Mouse (Mus musculus): ENCODE data around the gene Tead1. TPM values are rescaled to one million over a fixed set of nuclear protein-coding genes. Genes with fewer than 3 reads are reported as not detected.

The Tead1 gene
- total RNA-seq, 2 experiments from 2014 or later, result not detected

DNA sequence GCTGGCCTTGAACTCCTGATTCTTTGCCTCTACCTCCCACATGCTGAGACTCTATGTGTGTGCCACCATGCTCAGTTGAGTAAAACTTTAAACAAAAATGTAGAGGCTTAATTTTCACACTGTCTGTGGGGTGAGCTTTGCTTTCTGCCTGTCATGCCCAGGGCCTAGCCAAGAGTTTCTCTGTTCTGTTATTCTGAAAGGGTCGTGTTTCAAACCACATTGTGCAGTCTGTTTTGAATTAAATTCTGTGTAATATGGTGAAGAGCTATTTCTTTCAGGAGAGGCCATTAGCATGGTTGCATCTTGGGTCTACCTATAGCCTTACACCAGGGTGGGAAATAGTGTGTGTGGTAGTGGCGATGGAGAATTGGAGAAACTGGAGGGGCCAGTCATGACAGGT is 90.7 kb downstream of the Tead1 start:
- ATAC-seq (ENCODE audit: poor library complexity, severe bottlenecking), result no peak

DNA sequence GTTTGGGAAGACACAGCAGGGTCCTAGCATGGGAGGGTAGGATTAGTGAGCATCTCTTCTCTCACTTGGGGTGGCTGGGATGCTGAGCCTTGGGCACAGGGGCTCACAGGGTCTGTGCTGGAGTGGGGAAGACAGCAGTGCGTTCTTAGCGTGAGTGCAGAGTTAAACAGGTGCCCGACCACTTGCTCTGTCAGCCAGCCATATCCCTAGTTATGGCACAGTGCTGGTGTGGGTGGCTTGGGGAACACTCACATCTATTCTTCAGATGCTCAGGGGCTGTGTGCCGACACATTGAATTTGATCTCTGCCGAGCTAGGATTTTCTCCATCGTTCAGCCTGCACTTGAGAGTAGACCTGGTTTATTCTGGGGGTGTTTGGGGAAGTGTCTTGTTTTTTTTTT is 92.3 kb downstream of the Tead1 start:
- no peak for ATAC-seq (ENCODE audit: poor library complexity, severe bottlenecking)

DNA sequence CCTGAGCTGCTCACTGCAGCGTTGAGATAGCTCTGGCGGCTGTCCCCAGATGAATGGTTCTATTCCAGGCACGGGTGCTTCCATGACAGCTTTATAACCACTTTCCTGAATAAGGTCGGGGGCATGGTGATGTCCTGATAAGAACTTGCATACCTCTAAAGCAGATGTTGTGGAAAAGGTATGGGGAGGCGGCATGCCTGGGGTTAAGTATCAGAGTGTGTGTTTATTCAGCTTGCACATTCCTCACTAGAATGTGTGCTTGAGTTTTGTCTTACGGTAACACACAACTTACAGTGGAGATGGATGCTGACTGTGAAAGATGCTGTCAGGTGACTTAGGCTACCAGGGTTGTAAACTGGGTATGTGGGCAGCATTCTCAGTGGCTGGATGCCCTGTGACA is 93.7 kb downstream of the Tead1 start:
- no peak for ATAC-seq (ENCODE audit: poor library complexity, severe bottlenecking)

DNA sequence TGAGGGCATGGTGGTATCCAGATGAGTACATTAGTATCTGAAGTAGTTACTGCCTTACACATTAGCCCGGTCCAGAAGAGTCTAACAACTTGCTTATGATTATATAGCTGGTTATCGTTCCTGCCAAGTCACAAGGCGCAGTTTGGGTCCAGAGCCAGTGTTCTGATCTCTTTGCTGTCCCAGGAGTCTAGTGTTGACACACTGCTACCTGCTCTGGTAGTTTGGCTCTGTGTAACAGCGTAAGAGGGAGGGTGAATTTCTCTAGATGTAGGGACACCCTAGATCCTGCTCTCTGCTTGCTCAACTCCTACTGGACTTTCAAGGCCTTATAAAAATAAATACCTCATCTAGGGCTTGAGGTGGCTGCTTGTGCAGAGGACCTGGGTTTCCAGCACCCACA is 94.5 kb downstream of the Tead1 start:
- ATAC-seq (ENCODE audit: poor library complexity, severe bottlenecking), result no peak

DNA sequence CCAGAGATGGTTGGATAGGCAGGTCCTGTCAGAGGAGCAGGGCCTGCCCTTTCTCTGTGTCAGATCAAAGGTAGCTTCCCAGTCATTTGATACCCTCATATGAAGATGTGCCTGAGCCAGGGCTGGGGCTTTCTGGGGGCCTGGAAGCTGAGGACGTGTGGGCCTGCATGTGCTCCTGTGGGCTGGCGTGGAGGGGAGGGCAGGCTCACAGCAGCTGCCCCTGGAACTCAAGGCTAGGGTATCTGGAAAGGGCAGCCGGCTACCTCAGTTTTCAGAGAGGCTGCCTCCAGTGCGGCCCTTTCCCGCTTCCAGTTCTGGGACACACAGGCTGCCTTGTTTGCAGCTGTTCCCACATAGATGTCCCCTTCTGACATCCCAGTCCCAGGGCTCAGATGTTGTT is 96.7 kb downstream of the Tead1 start:
- ATAC-seq (ENCODE audit: poor library complexity, severe bottlenecking), result no peak

DNA sequence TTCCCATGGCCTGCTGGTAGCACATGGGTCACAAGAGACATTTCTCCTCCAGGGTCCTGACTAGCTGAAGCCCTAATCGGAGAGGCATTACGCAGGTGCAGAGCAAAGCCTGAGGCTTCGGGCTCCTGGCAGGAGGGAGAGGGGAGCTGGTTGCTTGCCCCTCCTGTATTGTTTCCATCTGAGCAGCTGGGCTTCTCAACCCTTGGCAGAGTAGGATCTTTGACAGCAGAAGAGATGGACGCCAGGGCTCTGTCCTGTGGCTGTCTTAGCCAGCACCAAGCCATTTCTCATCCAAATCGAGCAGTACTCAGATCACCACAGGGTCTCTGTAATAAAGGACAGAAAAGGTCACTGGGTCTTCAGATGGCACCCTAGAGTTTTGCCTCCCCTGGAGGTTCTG is 97.6 kb downstream of the Tead1 start:
- ATAC-seq (ENCODE audit: poor library complexity, severe bottlenecking), result no peak

DNA sequence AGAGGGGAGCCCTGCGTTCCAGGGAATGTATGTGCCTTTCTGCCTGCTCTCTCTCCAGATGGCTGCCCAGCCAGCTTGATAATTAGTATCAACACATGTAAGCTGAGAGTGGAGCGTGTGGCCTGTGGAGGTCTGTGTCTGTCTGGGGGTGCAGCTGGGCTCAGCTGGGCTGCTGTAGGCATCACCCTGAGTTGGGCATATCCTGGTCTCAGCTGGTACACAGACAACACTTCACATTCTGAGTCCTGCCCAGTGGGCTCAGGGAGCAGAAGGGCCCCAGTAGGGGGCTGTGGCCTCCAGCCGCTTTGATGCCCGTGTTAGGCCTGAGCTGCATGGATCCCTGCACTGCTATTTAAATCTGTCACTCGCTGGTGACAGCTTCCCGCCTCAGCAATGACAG is 100.5 kb downstream of the Tead1 start:
- ATAC-seq (ENCODE audit: poor library complexity, severe bottlenecking), result no peak

DNA sequence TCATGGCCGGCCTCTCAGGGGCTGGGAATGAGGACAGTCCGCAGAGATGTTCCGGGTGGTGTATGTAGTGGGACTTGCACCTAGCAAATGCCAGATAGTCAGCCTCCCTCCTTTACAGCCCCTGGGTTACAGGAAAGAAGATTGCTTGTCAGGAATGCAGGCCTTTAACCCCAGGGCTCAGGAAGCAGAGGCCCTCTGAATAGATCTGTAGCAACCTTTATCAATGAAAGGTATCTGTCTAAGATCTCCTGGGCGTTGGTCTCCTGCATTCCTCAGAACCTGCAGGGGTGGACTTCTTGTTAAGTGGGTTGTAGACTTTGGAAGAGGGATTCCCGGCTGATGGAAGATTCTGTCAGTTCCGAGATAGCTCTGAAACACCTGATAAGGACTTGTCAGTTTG is 101.8 kb downstream of the Tead1 start:
- ATAC-seq (ENCODE audit: poor library complexity, severe bottlenecking), result no peak

DNA sequence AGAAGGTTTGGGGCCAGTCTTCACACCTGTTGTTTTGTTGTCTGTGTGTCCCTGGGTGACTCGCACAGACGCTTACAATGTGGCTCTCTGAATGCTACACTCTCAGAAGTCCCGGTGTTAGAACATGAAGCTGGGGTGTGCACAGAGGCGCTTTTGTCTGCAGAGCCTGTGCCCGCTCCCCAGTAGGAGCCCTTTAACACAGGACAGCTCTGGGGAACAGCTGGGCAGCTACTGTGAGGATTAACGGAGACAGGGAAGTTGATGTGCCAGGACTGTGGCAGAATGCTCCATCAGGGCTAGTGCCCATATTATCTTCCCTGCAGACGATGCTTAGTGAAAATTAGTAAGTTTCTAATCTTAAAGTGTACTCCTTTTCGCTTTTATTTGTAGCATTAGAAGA is 102.9 kb downstream of the Tead1 start:
- ATAC-seq (ENCODE audit: poor library complexity, severe bottlenecking), result no peak

DNA sequence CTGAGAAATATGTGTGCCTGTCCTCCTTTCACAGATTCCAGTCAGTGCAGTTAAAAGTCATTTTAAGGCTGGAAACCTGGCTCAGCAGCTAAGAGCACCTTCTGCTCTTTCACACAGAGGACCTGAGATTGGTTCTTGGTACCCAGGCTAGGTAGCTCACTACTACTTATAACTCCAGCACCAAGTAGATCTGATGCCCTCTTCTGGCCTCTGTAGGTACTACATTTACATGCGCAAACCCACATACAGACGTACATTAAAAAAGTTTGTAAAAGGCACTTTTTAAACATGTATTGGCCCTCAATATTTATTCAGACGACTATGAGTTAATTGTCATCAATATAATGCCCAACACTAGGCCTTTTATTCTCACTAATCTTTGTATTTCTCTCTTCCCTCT is 105.2 kb downstream of the Tead1 start:
- no peak for ATAC-seq (ENCODE audit: poor library complexity, severe bottlenecking)

DNA sequence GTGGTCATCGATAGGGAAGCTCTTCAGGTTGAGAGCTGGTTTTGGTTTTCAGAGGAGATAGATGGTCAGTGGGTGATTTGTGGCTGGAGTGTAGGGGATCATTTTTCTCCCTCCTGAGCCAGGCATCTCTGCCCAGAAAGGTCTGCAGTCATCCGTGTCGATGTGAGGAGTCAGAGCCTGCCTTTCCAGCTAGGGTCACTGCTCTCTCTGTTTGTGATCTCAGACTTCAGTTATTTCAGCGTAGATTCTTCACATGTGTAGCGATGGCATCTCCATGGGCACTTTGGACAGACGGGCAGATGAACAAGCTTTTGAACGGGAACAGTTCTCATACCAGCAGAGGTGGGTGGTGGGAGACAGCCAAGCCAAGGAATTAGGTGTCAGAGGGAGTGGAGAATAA is 106.2 kb downstream of the Tead1 start:
- no peak for ATAC-seq (ENCODE audit: poor library complexity, severe bottlenecking)

DNA sequence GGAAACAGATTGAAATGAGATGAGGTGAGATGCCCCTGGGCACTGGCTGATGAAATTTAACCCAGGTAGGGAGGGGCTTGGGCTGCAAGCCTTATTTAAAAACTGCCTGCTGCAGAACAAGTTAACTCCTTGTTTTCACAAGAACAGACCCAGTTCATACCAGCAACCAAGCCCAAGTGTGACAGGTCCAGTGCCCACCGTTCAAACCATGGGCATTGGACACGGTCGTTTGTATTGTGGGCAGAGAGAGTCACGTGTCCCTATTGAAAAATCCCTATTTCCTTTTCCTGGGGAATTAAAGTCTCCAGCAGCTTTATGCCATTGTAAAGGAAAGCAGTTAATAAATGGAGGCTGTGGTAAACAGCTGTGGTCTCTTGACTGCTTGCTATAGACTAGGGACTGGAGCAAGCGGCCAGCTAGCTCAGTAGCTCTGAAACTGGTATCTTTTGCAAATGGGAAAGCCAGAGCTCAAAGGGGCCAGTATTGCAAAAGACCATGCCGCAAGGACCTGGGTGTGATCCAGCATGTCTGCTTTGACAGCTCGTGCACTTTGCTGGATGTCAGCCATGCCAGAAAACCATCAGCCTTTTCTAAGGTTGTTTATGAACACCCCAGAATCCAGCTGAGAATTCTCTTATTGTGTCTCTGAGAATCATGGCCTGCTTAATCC is 107.6 kb downstream of the Tead1 start:
- ATAC-seq (ENCODE audit: poor library complexity, severe bottlenecking), result no peak

DNA sequence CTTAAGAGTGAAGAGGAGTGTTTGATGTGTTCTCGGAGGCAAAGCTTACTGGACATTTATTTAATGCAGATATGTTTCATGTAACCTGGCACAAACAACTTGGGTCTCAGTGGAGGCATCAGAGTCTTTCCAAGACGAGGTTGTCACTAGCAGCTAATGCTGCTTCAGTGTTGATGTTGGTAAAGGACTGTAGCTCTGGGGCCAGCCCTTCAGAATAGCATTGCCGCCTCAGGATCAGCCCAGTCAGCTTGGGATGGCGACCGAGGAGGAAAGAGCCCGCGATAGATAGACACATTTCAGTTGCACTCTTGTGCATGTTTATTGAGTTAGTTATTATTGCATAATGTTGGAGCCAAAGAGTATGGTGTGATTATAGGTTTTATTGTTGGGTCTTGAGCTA is 108.2 kb downstream of the Tead1 start:
- ATAC-seq (ENCODE audit: poor library complexity, severe bottlenecking), result no peak

DNA sequence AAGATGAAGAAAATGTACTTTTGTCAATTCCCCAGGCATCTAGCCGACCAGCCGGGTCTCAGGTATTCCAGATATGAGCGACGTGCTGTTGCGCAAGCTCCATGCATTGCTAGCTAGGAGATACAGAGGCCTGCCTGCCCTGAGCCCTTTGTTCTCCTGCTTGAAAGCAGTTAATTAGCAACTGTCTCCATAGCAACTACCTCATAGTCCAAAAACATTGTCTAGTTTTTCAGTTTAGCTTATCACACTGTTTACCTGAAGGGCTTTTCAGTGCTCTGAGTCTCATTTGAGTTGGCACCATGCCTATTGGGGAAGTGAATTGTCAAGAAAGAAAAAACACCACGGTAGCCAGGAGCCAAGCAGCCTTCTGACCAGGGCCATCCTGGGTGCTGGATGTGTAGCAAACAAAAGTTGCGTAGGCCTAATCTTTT is 109.2 kb downstream of the Tead1 start:
- no peak for ATAC-seq (ENCODE audit: poor library complexity, severe bottlenecking)

DNA sequence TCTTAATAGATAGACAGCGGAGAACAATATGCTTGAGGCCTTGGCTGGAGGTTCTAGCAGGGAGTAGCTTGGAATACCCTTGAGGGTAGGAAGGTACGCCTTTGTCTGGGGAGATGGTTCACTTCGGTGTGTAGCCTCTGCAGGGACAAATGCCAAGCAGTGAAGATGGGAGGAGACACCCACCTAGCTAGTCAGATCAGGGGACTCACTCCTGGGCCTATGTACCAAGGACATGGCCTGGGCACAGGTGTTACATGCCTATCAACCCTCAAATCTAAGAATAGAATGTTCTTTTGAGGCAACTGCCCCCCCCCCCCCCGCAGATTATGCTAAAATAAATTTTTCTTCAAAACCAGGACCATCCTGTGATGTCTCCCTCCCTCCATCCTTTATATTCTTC is 110.6 kb downstream of the Tead1 start:
- no peak for ATAC-seq (ENCODE audit: poor library complexity, severe bottlenecking)

DNA sequence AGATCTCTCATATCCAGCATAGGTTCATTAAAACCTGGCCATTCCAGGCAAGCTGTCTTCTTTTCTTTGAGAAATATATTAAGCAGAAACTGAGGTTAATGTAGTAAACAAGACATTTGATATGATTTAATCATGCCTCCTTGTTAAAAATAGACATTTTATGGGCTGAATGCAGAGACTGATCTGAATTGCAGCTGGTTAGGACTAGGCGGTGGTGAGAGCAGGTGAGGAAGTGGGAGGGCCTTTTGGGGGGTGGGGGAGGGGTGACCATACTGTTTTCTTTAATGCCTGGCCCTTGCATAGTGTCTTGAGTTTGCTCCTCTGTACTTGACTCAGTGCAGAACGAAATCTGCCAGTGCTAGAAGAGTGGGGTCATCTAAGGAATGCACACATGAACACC is 111.2 kb downstream of the Tead1 start:
- no peak for ATAC-seq (ENCODE audit: poor library complexity, severe bottlenecking)

DNA sequence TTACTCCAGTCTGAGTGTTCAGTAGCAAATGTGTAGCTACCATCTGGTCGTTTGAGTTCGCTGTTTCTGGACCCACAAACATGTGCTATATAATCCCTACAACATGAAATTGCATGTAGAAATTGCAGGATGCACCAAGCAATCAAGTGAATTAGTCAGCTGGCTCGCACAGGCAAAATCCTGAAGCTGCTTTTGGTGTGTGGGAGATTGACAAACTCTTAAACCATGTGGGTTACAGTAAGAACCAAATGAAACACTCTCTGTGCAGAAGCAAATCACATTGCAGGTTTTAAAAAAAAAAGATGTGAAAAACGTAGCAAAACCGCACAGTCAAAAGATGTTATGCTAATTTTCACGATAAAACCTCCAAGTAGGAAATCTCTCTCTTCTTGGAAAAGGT is 113.6 kb downstream of the Tead1 start:
- ATAC-seq (ENCODE audit: poor library complexity, severe bottlenecking), result no peak

DNA sequence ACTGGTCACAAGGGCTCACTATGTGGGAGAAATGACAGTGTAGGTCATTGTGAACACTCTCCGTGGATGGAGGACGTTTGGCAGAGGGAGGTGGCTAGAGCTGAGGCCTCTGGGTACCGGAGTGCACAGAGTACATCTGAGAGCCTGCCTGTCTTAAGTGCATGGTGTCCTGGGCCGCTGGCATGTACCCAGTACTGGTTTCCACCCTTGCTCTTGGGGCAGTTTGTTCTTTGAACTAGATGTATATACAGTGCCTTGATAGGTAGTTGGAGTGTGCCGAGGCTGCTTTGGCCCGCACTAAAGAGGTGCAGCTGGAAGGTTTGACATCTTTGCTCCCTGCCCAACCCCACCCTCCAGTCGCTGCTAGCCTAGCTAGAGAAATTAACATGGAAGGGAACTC is 114.8 kb downstream of the Tead1 start:
- ATAC-seq (ENCODE audit: poor library complexity, severe bottlenecking), result no peak

DNA sequence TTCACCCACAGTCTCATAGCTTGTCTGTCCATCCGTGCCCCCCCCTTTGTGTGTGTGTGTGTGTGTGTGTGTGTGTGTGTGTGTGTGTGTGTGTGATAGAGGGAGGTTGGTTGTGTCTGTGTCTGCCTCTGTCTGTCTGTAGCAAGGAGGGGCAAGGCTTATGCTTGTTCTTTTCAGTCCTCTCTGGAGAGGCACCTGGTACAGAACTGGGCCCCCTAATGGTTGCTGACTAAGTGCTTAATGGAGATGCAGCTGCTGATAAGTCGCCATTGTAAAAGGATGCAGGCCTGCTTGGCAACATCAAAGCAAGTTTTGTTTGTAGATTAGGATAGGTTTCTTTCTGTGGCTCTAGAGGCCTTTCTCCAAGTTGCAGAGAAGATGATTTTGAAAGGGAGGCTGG is 115.4 kb downstream of the Tead1 start:
- ATAC-seq (ENCODE audit: poor library complexity, severe bottlenecking), result no peak

DNA sequence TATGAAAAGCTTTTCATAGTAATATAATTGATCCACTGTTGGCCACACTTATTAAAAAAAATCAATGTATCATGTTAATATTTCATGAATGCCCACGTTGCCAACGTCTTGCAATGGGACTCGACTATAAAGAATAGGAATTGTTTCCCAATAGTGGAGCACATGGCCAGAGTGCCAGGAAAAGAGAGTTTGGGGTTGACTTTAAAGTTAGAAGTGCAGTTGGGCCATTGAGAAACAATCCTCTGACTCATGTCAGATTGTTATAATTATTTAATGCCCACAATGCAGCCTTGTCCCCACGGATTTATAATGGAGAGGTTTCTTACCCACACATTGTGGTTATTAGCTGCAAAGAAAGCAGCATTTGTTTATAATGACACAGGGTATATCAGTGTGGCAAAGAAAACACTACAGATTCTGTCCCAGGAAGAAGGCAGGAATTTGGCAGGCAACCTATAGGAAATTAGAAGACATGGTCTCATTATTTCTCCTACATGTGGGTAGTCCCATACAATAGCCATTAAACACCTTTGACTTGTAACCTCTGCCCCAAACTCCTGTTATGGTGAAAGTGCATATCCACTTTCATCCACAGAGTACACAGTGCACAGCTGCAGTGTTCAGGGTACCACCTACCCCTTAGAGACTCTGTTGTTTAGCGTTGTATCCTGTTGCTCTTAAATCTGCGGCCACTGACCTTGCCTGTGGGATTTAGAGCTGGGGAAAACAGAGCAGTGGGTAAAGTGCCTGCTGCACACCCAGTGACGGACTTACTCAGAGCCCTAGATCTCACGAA is 118.6 kb downstream of the Tead1 start:
- ATAC-seq (ENCODE audit: poor library complexity, severe bottlenecking), result no peak

DNA sequence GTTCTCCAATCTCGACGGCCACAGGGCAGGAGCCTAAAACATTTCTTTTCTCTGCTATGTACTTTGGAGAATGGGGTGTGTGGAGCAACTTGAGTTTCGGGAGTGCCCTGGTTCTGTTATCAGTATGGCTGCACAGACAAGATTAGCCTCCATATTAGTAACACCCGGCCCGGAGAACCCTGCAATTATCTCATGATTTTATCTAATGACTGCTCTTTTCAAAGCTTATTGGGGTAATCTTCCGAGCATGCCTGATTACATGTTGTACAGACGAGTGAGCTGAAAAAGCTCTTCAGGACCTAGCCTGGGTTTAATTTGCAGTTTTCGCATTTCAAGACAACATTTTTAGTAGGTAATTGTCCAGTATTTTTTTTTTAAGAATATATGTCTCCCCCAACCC is 122.6 kb downstream of the Tead1 start:
- ATAC-seq (ENCODE audit: poor library complexity, severe bottlenecking), result no peak

DNA sequence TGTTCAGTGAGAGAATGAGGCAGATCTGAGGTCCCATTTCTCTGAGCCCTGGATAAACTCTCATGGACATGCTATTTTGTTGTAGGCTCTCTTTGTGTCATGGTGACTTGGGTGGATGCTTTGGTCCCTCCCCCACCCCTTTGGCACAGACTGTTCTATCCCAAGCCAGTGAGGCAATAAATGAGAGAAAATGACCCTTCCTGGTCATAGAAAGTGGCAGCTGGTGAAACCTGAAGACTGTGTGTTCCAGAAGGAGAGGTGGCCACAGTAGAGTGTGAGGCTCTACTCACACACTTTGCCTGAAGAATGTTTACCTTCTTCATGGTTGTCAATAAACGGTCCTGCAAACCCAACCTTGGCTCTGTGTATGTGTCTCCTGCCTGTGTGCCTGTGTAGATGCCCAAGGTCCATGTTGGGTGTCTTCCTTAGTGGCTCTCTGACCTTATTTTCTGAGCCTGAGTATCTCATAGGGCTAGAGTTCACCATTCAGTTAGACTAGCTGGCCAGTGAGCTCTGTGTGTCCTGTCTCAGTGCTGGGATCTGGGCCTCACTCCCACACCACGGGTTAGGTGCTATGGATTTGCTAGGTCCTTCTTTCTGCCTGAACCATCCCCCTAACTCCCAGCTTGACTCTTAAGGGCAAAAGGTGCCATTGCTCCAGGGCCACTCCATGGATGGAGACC is 127.7 kb downstream of the Tead1 start:
- no peak for ATAC-seq (ENCODE audit: poor library complexity, severe bottlenecking)
